Mouse (Mus musculus) left cerebral cortex, adult 9 months (tissue): ENCODE results near the gene Zfp597.
A peak's percentile ranks its signal among the peaks of the same experiment; 100 is the strongest.
"Not testable (repeated sequence)": the region's sequence is repeated elsewhere in the genome, so short reads cannot be mapped to it uniquely, and the experiment has no call there.

Experiments
- DNase-seq, 2 experiments: peaks; one replicate each; pipeline ENCODE4 v3.0.0; 2022; ENCODE audit warnings: low spot score in 2 of 2

Gene Zfp597

GRCm38 (mm10) chr16:3859254-3859653 is 25.1 kb downstream of the Zfp597 start:
- DNase-seq, result no peak

GRCm38 (mm10) chr16:3855776-3856175 is 28.6 kb downstream of the Zfp597 start:
- no peak for DNase-seq

- no peak for DNase-seq
Observed at GRCm38 (mm10) chr16:3854437-3855182, 29.8 kb downstream of the Zfp597 start.

- no peak for DNase-seq
Observed at GRCm38 (mm10) chr16:3852586-3852985, 31.8 kb downstream of the Zfp597 start.

- not testable (repeated sequence) for DNase-seq
Observed at GRCm38 (mm10) chr16:3851301-3851700, 33.1 kb downstream of the Zfp597 start.

- no peak for DNase-seq
Observed at GRCm38 (mm10) chr16:3848416-3848815, 35.9 kb downstream of the Zfp597 start.

- DNase-seq, result no peak
Observed at GRCm38 (mm10) chr16:3847871-3848270, 36.5 kb downstream of the Zfp597 start.

- peak; percentile 94 to 95 for DNase-seq
Observed at GRCm38 (mm10) chr16:3846711-3847518, 37.4 kb downstream of the Zfp597 start, which contains the start of gene Zfp174. Gene Zfp174 (plus strand): TSS chr16:3847268.

- no peak for DNase-seq
Observed at GRCm38 (mm10) chr16:3843796-3844195, 40.6 kb downstream of the Zfp597 start.

- DNase-seq, result no peak
Observed at GRCm38 (mm10) chr16:3842989-3843388, 41.4 kb downstream of the Zfp597 start.

GRCm38 (mm10) chr16:3839157-3839885 is 45.0 kb downstream of the Zfp597 start:
- DNase-seq, result no peak

GRCm38 (mm10) chr16:3835461-3835860 is 48.9 kb downstream of the Zfp597 start:
- no peak for DNase-seq

GRCm38 (mm10) chr16:3830588-3831109 is 53.7 kb downstream of the Zfp597 start, which contains the start of gene Olfr15:
Gene Olfr15 (plus strand): TSS chr16:3830878.
- DNase-seq, result no peak

GRCm38 (mm10) chr16:3829727-3830126 is 54.6 kb downstream of the Zfp597 start:
- no peak for DNase-seq

- no peak for DNase-seq
Observed at GRCm38 (mm10) chr16:3828021-3828420, 56.3 kb downstream of the Zfp597 start.

- no peak for DNase-seq
Observed at GRCm38 (mm10) chr16:3820202-3820601, 64.2 kb downstream of the Zfp597 start.

- DNase-seq, result not testable (repeated sequence)
Observed at GRCm38 (mm10) chr16:3814667-3815066, 69.7 kb downstream of the Zfp597 start.
